ENCODE assay signal across 9 mouse cellular contexts in genomic region chr2:166353447-166354111, GRCm38 (mm10).
DNase-seq lines count a peak whose midpoint lies in the region; ATAC-seq lines count a peak whose summit lies in the region.
"Had no signal": no experiment of that assay in that cellular context is flagged by ENCODE, and none has a peak within 500 bp of the region (broad histone marks: within the 10 kb centered on the region; RNA-seq: fewer than 3 reads in every experiment).

No protein-coding gene starts in this region.

- ATAC-seq in liver, embryonic 11.5 days (replicated peaks; ENCODE audit: low FRiP score), result no peak
- ATAC-seq in liver, embryonic 12.5 days, result no peak
- ATAC-seq in forebrain, embryonic 16.5 days, result peak; percentile 69
- peak; percentile 64 for ATAC-seq in hindbrain, embryonic 16.5 days
- no peak for ATAC-seq in megakaryocyte progenitor cell, adult 5-6 weeks (replicated peaks; ENCODE audit: poor library complexity)

- no peak overlapping the region for H3K4me2 ChIP-seq in liver, embryonic 11.5 days
- no peak overlapping the region for H3K4me2 ChIP-seq in liver, embryonic 12.5 days
- no peak overlapping the region for H3K4me2 ChIP-seq in forebrain, embryonic 16.5 days (ENCODE audit: low read length)
- no peak overlapping the region for H3K4me2 ChIP-seq in hindbrain, embryonic 16.5 days (ENCODE audit: low read length)
- H3K4me2 ChIP-seq: liver, embryonic 15.5 days had no signal

- peaks cover 16% of the 10 kb centered on the region for H3K4me1 ChIP-seq in liver, embryonic 11.5 days (replicated peaks; ENCODE audit: control insufficient read depth, insufficient read depth, low read length)
- 0 out of 2 replicates have a peak, but pooled peaks cover 5% of the 10 kb centered on the region for H3K4me1 ChIP-seq in liver, embryonic 12.5 days
- H3K4me1 ChIP-seq in forebrain, embryonic 16.5 days (replicated peaks; ENCODE audit: control insufficient read depth, insufficient read depth, low read length), result peaks cover 12% of the 10 kb centered on the region
- H3K4me1 ChIP-seq in hindbrain, embryonic 16.5 days (ENCODE audit: control insufficient read depth, insufficient read depth, low read depth, low read length), result peaks cover 15% of the 10 kb centered on the region

- no peaks in the 10 kb centered on the region for H3K9me3 ChIP-seq in liver, embryonic 11.5 days (ENCODE audit: control insufficient read depth, low read length)
- H3K9me3 ChIP-seq in liver, embryonic 12.5 days (replicated peaks), result no peaks in the 10 kb centered on the region
- no peaks in the 10 kb centered on the region for H3K9me3 ChIP-seq in forebrain, embryonic 16.5 days (ENCODE audit: control insufficient read depth, low read length)
- H3K9me3 ChIP-seq in hindbrain, embryonic 16.5 days (ENCODE audit: control insufficient read depth, low read length), result no peaks in the 10 kb centered on the region
- H3K9me3 ChIP-seq: liver, embryonic 15.5 days had no signal

- H3K27ac ChIP-seq in liver, embryonic 11.5 days (ENCODE audit: low read depth, low read length), result no peak overlapping the region
- H3K27ac ChIP-seq in liver, embryonic 12.5 days, result no peak overlapping the region
- H3K27ac ChIP-seq in forebrain, embryonic 16.5 days (ENCODE audit: low read length), result no peak overlapping the region
- no peak overlapping the region for H3K27ac ChIP-seq in hindbrain, embryonic 16.5 days (ENCODE audit: low read depth, low read length)
- H3K27ac ChIP-seq: liver, embryonic 15.5 days had no signal

- DNase-seq in liver, embryonic 11.5 days (ENCODE audit: low spot score), result peak; percentile 43
- DNase-seq in lung, postnatal 25 days (ENCODE audit: low spot score), result peak; percentile 29
- no peak for DNase-seq in right cerebral cortex, adult 18-20 months
- no peak for DNase-seq in spleen, postnatal 10 days (ENCODE audit: low spot score in 2 of 2)

- no peak overlapping the region for H3K9ac ChIP-seq in liver, embryonic 11.5 days (ENCODE audit: low read depth, low read length)
- no peak overlapping the region for H3K9ac ChIP-seq in liver, embryonic 12.5 days
- no peak overlapping the region for H3K9ac ChIP-seq in forebrain, embryonic 16.5 days (replicated peaks; ENCODE audit: low read depth, low read length)
- 0 out of 2 replicates have a peak overlapping the region, but pooled peaks have one; percentile 4 for H3K9ac ChIP-seq in hindbrain, embryonic 16.5 days (ENCODE audit: low read depth, low read length)
- H3K9ac ChIP-seq: liver, embryonic 15.5 days had no signal

- no peak overlapping the region for H3K4me3 ChIP-seq in liver, embryonic 11.5 days (ENCODE audit: low read depth, low read length)
- H3K4me3 ChIP-seq in liver, embryonic 12.5 days, result no peak overlapping the region
- H3K4me3 ChIP-seq in forebrain, embryonic 16.5 days (replicated peaks; ENCODE audit: low read length), result no peak overlapping the region
- no peak overlapping the region for H3K4me3 ChIP-seq in hindbrain, embryonic 16.5 days (ENCODE audit: low read length)
- H3K4me3 ChIP-seq: liver, embryonic 15.5 days had no signal

- WGBS in liver, embryonic 11.5 days, result 56% methylated on average over 12 of the region's 12 CpGs
- 44% methylated on average over 12 of the region's 12 CpGs for WGBS in liver, embryonic 12.5 days (ENCODE audit: insufficient replicate concordance)
- WGBS in forebrain, embryonic 16.5 days, result 43% methylated on average over 12 of the region's 12 CpGs
- 27% methylated on average over 12 of the region's 12 CpGs for WGBS in hindbrain, embryonic 16.5 days

- H3K27me3 ChIP-seq in liver, embryonic 11.5 days (replicated peaks; ENCODE audit: control insufficient read depth, insufficient read depth, low read length), result no peaks in the 10 kb centered on the region
- peaks cover under 1% of the 10 kb centered on the region; the same call in 1 of the 2 replicates for H3K27me3 ChIP-seq in liver, embryonic 12.5 days (replicated peaks)
- H3K27me3 ChIP-seq in forebrain, embryonic 16.5 days (replicated peaks; ENCODE audit: control insufficient read depth, insufficient read depth, low read length), result peaks cover 61% of the 10 kb centered on the region
- no peaks in the 10 kb centered on the region for H3K27me3 ChIP-seq in hindbrain, embryonic 16.5 days (replicated peaks; ENCODE audit: control insufficient read depth, insufficient read depth, low read length)
- H3K27me3 ChIP-seq: liver, embryonic 15.5 days had no signal

- no peaks in the 10 kb centered on the region for H3K36me3 ChIP-seq in liver, embryonic 11.5 days (ENCODE audit: control insufficient read depth, insufficient read depth, low read length)
- no peaks in the 10 kb centered on the region for H3K36me3 ChIP-seq in liver, embryonic 12.5 days
- H3K36me3 ChIP-seq in forebrain, embryonic 16.5 days (ENCODE audit: control insufficient read depth, insufficient read depth), result no peaks in the 10 kb centered on the region
- no peaks in the 10 kb centered on the region for H3K36me3 ChIP-seq in hindbrain, embryonic 16.5 days (ENCODE audit: control insufficient read depth, insufficient read depth, low read length)
- H3K36me3 ChIP-seq: liver, embryonic 15.5 days had no signal

Comparison
In these comparisons a context has a peak if more than half of its experiments do, and no peak if none do; other contexts are left out.
1. ATAC-seq: peak in forebrain, embryonic 16.5 days (single experiment) and hindbrain, embryonic 16.5 days (single experiment); none in liver, embryonic 11.5 days (single experiment), liver, embryonic 12.5 days (single experiment) and megakaryocyte progenitor cell, adult 5-6 weeks (single experiment).
2. DNase-seq: peak in liver, embryonic 11.5 days (single experiment) and lung, postnatal 25 days (single experiment); none in right cerebral cortex, adult 18-20 months (single experiment) and spleen, postnatal 10 days (0 of 2).